Mouse (Mus musculus) liver, embryonic 14.5 days (tissue): ENCODE measurements around the gene Traf3ip2.

Experiments used
- CTCF ChIP-seq: IDR thresholded peaks from 2 replicates; pipeline ENCODE4 v1.5.1; 2016; ENCODE audit warnings: antibody characterized with exemption, low read depth, control low read depth
- EP300 ChIP-seq: IDR thresholded peaks from 2 replicates; pipeline ENCODE4 v1.6.1; 2016; ENCODE audit warnings: antibody characterized with exemption, low read depth

- TF ChIP-seq EP300 = no peak
- no peak for TF ChIP-seq CTCF
These were observed 36.3 kb upstream of the Traf3ip2 start for GRCm38 (mm10) chr10:39576466-39576865.
